Mouse (Mus musculus): Measurements from ENCODE around the gene Fos.

DNA sequence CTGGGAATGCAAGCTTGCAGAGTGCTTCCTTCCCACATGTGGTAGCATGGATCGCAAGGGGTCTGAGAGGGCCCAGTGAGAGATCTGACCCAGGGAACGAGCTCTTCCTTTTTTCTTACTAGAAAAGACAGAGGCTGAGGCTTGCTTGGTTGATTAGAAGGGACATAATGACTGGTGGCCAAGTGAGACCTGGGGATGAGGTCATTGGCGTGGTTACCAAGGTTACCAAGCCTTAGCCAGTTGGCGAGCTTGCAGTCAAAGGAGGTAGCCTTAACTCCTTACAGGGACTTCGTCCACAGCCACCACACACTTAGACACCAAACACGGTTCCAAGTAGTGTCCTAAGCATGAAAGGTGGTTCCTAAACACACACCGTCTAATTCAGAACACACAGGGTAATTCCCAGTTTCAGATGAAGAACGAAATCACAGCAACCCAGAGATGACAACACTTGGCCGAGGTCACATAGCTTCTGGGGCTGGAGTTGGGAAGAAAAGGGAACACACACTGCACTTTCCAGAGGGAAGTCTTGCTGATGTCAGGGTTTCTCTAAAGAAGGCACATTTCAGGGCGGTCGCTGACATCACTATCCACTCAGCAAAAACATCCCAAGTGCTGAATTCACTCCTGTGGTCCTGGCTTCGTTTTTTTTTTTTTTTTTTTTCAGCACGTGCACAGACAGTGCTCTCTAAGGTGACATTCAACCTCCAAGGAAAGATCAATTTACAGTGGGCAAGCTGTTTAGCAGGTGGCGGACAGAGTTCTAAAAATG lies 49.9 kb downstream of the Fos start:
- TF ChIP-seq POLR2A (IDR thresholded peaks at IDR 0.05; ENCODE audit: extremely low read depth, insufficient read depth, low read length): no peak
- no peak for TF ChIP-seq CTCF (IDR thresholded peaks at IDR 0.05; ENCODE audit: low read depth, low read length)
